Mouse (Mus musculus): ENCODE results near the gene Gm47841.

DNA sequence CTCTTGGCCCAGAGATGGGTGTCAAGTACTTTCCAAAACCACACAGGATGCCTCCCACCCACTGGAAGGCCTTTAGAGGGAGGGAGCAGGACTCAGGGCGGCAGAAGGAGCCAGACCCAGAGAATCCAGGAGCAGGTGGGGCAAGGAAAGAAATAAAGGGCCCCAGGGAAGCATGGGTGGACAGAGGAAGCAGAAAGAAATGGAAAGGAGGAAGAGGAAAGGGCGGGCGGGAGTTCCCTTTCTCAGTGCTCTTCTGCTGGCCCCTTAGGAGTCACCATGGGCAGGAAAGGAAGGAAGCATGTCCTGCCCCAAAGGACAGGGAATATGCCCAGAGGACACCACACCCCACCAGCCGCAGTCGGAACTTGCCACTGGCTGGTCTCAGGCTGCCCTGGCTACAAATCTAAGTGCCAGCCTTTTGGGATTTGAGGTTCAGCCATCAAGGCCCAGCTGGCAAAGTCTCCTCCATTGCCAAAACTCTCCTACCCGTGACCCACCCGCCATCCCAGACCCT is 33.9 kb upstream of the Gm47841 start:
- TF ChIP-seq CTCF (IDR thresholded peaks at IDR 0.05; ENCODE audit: control insufficient read depth, insufficient read depth, insufficient replicate concordance, low read depth, low read length) (no peak), POLR2A (IDR thresholded peaks at IDR 0.05; ENCODE audit: control insufficient read depth, low read depth, low read length) (no peak)
